Mouse (Mus musculus): ENCODE data around the gene Tmem104.

Gene Tmem104

GRCm38 (mm10) chr11:115286201-115286993, 99.1 kb downstream of the Tmem104 start:
- DNase-seq = no peak

DNA sequence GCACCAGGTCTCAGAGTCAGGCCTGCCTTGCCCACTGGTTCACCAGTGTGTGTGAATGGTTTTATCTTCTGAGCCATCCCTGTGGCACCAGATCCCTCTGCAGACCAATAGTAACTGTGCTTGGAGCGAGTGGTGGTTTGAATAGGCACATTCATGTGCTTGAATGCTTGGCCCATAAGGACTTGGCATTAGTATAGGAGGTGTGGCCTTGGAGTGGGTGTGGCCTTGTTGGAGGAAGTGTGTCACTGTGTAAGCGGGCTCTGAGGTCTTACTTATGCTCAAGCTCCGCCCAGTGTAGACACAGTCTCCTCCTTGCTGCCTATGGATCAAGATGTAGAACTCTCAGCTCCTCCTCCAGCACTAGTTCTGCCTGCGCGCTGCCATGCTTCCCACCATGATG, 100.1 kb downstream of the Tmem104 start:
- no peak for DNase-seq

DNA sequence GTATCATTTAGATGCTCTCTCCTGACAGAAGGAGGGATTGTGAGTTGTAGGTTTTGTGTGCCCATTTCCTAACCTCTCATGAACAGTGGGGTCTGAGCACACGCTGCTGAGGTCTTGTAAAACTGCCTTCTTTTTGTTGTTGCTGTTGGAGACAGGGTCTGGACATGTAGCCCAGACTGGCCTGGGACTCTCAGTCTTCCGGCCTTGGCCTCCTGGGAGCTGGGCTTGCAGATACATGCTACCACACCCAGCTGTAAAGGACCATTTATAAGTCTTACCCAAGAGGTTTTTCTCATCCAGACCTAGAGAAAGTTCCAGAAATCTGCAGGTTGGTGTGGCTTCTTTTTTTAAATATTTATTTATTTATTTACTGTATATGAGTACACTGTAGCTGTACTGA, 101.0 kb downstream of the Tmem104 start:
- DNase-seq = no peak

GRCm38 (mm10) chr11:115289885-115290284, 102.6 kb downstream of the Tmem104 start:
- no peak for DNase-seq

DNA sequence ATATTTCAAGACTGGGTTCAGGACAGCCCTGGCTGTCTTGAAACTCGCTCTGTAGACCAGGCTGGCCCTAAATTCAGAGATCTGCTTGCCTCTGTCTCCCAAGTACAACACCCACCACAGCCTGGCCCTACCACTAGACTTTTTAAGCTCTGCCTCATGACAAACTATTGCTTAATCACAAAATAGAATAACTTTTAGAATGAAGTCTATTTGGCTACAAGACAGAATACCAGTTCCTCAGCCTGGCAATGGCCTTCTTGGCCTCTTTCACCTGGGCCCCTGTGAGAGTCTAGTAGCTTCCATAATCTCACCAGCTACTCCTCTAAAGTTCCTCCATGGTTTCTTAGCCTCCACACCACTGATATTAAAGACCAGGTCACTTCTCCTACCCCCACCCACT, 103.0 kb downstream of the Tmem104 start:
- DNase-seq = no peak

- DNase-seq = no peak
Observed at GRCm38 (mm10) chr11:115290919-115291318, 103.6 kb downstream of the Tmem104 start.

DNA sequence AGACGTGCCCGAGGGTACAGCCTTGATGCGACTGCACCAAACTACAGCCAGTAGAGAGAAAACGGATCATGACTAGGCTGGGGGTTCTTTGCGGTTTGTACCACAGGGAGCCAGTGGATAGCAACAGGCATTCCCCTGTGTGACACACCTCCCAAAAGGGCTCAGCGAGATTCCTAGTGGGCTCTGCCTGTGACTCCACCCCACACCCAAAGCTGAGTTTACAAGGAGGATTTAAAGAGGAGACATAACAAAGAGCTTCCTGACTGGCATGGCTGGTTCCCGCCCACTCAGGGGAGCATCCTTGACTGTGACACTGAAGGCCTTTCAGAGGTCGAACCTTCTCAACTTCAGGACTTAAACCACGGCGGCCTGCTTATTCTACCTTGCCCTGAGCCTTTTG, 104.2 kb downstream of the Tmem104 start:
- DNase-seq = no peak

DNA sequence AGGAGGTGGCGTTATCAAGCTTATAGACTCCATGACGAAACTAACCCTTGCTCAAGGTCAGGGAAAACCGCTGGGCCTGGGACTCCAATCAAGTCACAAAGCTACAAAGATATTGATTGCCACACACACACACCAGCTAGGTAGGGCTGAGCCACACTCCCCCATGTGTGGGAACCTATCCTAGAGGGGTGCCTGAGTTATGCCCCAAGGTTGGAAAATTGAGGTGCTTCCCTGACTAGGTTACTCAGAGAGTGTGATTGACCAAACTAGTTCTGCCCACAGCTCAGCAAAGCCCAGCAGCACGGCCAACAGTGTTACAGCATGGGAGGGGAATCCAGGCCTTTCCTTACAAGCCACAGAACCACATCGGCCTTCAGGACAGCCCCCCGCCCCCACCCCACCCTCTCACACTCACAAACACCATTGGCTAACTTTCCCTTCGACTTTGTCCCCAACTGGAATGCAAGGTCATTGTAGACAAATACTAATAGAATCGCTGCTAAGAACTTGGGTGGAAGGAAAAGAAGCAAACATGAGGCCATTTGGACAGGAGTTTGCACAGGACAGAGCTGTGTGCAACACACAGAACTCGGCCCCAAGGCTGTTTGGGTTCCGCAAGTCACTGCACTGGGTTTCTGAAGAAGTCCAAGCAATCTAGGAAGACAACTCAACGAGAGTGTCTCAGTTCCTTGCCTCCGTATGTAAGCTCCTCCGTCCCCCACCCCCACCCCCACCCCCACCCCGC, 105.5 kb downstream of the Tmem104 start:
- DNase-seq = no peak

DNA sequence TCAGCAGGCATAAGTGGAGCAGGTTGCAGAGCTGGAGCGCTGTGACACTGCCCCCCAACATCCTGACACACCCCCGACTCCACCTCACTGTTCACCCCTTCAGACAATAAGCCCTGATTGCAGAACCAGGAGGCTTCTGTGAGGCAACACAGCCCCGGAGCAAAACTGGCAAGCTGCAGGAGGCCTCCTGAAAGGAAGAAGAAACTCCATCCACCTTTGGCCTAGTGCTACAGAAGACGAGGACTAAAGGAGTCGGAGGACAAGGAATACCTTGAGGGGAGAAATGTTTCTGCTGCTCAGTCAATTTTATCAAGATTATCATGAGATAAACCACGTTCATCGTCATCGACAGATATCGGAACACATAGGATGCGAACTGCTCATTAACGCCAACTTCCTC, 108.7 kb downstream of the Tmem104 start:
- DNase-seq = no peak

Measured in thymus, postnatal 14 days (tissue).